Mouse (Mus musculus) embryonic fibroblast, embryonic 13.5 days (primary cell): ENCODE data around the gene Pqbp1.

ENCODE experiments used
- CTCF ChIP-seq: IDR thresholded peaks from 2 replicates; pipeline ENCODE4 v1.5.1; 2011; ENCODE audit warnings: mild to moderate bottlenecking, control low read depth, low read length, moderate library complexity, borderline replicate concordance; ENCODE audit not compliant: insufficient read depth
- POLR2A ChIP-seq: IDR thresholded peaks from 2 replicates; pipeline ENCODE4 v1.6.1; 2011; ENCODE audit warnings: low read depth, mild to moderate bottlenecking, control low read depth, low read length, moderate library complexity

- no peak for TF ChIP-seq CTCF
- no peak for TF ChIP-seq POLR2A
Measured at GRCm38 (mm10) chrX:7922032-7922431, 23.0 kb upstream of the Pqbp1 start.
